Comparison of ENCODE assay signal across 8 mouse cellular contexts in the genomic region with DNA sequence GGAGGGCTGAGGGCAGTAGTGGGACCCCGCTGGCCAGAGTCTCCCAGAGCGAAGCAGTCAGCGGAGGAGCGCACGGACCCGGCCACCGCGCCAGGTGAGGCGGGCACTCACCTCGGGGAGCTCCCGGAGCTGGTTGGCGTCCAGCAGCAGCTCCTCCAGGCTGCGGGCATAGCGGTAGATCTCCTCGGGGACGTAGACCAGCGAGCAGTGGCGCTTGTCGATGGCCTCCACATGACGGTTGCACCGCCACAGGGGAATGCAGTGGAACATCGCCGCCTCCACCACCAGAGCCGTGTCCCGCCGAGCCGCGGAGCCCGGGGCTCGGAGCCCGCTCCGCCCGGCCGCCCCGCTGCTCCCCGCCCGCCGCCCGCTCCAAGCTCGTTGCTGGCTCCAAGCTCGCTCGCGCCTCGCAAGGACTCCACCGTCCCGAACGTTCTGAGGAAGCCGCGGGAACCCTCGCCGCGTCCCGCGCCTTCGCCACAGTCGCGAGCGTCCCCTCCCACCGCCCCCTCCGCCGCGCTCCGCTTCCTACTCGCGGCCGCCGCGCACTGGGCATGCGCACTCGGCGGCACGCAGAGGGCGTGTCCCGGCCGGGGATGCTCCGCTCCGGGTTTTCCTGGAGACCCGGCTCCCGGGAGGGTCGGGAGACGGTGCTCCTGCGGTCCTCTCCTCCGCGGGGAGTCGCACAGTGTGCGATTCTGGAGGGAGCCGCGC. TPM values are rescaled to one million over a fixed set of nuclear protein-coding genes. Genes with fewer than 3 reads are reported as not detected.
DNase-seq lines count a peak whose midpoint lies in the region; ATAC-seq lines count a peak whose summit lies in the region.

A gene (minus strand): TSS at position 517 of the 714 bp plus-strand sequence.

- no peaks in the 10 kb centered on the region for H3K36me3 ChIP-seq in megakaryocyte, embryonic 14.5 days (replicated peaks; ENCODE audit: low read length)

- peak; percentile 96 for DNase-seq in ZHBTc4 (ENCODE audit: low read depth, low spot score)
- peak; percentile 63 to 74 for DNase-seq in gastrocnemius, adult 8-10 months (ENCODE audit: low spot score in 2 of 2)
- peak; percentile 58 for DNase-seq in hindlimb bud, embryonic 11.5 days (ENCODE audit: extremely low spot score, low read depth, low spot score)
- DNase-seq in left cerebral cortex, adult 8-10 months (ENCODE audit: low spot score in 2 of 2) = peak; percentile 73 to 76
- peak; percentile 86 for DNase-seq in right cerebral cortex, postnatal 25 days
- DNase-seq in urinary bladder, postnatal 4 days (ENCODE audit: low spot score in 2 of 2) = peak; percentile 87 to 88

- peaks cover 39% of the 10 kb centered on the region for H3K27me3 ChIP-seq in megakaryocyte, embryonic 14.5 days (replicated peaks)

- peak within 1 kb of the TSS; percentile 100 for H3K4me3 ChIP-seq in megakaryocyte, embryonic 14.5 days (replicated peaks)

- H3K9me3 ChIP-seq in megakaryocyte, embryonic 14.5 days = no peaks in the 10 kb centered on the region

- peaks cover 24% of the 10 kb centered on the region for H3K4me1 ChIP-seq in megakaryocyte, embryonic 14.5 days

- peak; percentile 73 for ATAC-seq in common myeloid progenitor, adult 5-6 weeks (replicated peaks; ENCODE audit: low read depth, poor library complexity, severe bottlenecking)

RNA-seq across cellular contexts. Expression of the gene that starts here (rescaled TPM):
- 12.2 and 15.8 TPM in 2 replicates for total RNA-seq in common myeloid progenitor, adult 5-6 weeks (2017)
- total RNA-seq in gastrocnemius, adult 8-10 months (2022) = 1 to 10 TPM in 2 of 4 experiments, under 1 TPM in 2; 0.58 to 1.7 (median 0.93) TPM
- 10 to 100 TPM in 1 of 4 experiments, 1 to 10 TPM in 3; 9.5 to 10.3 (median 9.7) TPM for total RNA-seq in left cerebral cortex, adult 8-10 months (2022)
- 2.5 and 9.3 TPM in 2 replicates for polyA plus RNA-seq in megakaryocyte, embryonic 14.5 days (2012; ENCODE audit: insufficient read depth, low replicate concordance)

Comparison
In these comparisons a context has a peak if more than half of its experiments do, and no peak if none do; other contexts are left out.
1. Peak in every context shown above with its lines: DNase-seq, ATAC-seq and H3K4me3 ChIP-seq.